Mouse (Mus musculus): ENCODE measurements around the gene Atrnl1.

The Atrnl1 gene

DNA sequence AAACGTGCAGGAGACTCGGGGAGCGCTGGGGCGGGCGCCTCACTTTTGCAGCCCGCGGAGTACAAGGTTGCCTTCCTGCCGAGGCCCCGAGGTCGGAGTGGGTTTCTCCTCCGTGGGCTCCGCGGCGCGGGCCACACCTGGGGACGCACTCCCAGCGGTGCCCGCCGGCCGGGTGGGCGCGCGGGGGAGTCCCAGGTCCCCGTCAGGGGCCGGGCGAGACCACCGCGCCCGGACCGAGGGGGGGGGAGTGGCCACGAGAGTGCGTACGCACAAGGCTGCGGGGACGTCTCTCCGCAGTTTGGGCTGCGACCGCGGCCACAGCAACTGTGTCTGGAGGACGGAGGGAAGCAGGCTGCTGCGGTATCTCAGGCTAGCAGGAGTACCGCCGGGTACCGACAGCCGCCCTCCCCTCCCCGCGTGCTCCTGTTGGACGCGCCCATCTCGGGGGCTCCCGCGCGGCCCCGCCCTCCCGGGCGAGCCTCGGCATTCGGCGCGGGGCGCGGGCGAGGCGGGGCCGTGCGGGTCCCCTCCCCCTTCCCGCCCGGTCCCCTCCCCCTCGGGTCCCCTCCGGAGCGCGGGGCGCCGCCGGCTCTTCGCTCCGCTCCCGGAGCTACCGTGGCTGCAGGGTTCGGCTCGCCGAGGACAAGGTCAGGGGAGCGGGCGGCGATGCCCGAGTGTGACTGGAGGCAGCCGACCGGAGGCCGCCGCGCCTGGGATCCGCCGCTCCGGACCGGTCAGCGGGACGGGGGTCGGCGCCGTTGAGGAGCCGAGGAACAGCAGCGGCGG lies at the start of gene Atrnl1:
TSS of gene Atrnl1 (plus strand) at position 559 of the 786 bp plus-strand sequence.
- DNase-seq: peak; percentile 47

GRCm38 (mm10) chr19:57561486-57561885 lies 49.3 kb upstream of the Atrnl1 start:
- DNase-seq: no peak

DNA sequence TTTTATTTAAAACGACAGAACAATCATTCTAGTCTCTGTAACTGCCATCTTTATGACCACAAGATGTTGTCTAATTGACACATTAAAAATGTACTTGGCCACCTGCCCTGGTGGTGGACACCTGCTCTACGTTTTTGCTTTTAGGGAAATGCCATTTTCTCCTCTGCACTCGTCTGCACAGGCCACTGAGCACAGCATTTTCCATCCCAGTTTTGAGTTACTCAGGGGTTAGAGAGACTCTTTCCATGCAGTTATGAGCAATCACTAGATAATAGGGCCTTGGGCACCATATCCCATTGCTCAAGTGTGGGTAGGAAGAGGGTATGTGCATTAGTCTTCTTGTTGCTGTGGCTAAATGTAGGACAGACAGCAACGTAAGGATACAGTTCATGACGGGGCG lies 41.8 kb upstream of the Atrnl1 start:
- no peak for DNase-seq

- no peak for DNase-seq
These were observed 38.2 kb upstream of the Atrnl1 start for GRCm38 (mm10) chr19:57572360-57573237.

DNA sequence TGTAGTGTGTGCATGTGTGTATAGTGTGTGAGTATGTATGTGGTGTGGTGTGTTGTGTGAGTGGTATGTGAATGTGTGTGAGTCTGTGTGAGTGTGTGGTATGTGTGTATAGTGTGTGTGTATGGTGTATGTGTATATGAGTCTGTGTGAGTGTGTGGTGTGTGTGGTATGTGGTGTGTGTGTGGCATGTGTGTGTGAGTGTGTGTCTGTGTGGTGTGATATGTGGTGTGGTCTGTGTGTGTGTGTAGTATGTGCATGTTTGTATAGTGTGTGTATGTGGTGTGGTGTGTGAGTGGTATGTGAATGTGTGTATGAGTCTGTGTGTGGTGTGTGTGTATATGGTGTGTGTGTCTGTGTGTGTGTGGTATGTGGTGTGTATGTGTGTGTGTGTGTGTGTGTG lies 37.4 kb upstream of the Atrnl1 start:
- no peak for DNase-seq

GRCm38 (mm10) chr19:57575027-57575426 lies 35.8 kb upstream of the Atrnl1 start:
- no peak for DNase-seq

DNA sequence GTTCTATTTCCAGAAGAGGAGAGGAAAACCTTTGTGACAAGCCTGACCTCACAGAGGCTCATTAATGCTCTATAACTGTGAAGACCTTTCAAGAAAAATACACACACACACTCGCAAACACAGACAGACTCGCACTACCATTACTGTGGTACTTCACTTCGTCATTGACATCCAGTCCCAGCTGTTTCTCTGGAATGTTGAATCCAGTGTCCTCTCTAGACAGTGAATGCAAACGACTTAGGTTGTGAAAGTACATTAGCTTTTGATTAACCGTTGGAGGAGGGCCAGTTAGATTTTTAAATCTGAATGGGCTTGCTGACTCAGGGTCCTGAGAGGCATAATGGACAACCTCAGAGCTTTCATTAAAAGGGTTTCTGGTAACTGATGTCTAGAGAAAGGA lies 34.0 kb upstream of the Atrnl1 start:
- DNase-seq: no peak

- DNase-seq: no peak
These were observed 33.6 kb upstream of the Atrnl1 start for GRCm38 (mm10) chr19:57577256-57577655.

GRCm38 (mm10) chr19:57580962-57581361 lies 29.9 kb upstream of the Atrnl1 start:
- no peak for DNase-seq

DNA sequence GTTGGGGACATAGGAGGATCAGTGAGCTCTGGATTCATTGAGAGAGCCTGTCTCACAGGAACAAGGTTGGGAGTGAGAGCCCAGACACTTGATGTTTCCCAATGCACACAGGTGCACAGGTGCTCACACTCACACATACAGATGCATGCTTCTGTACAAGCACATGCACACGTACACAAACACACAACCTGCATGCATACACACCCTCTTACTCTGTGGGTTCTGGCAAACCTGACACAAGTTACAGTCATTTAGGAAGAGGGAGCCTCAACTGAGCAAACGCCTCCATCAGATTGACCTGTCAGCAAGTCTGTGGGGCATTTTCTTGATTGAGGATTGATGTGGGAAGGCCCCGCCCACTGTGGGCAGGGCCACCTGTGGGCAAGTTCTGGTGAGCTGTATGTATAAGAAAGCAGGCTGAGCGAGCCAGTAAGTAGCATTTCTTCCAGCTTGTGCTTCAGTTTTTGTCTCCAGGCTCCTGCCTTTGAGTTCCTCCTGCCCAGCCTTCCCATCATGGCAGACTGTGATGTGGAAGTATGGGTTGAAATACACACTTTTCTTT lies 25.5 kb upstream of the Atrnl1 start:
- no peak for DNase-seq

DNA sequence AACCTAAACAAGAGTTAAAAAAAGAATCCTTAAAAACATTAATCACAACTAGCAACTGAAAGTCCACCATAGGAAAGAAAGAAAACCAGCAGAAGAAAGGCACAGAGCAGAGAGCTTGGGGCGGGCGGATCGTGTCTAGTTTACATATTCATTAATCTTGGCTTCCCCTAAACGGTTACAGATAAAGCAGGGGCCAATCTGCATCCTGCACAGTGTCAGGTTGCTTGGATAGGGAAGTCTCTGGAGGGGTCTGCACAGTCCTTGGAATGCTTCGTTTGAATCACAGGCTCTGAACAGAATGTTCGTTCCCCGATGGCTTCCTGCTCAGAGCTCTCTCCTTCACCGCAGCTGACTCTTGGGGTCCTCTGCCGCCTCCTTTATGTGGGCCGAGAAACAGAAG lies 24.7 kb upstream of the Atrnl1 start:
- no peak for DNase-seq

DNA sequence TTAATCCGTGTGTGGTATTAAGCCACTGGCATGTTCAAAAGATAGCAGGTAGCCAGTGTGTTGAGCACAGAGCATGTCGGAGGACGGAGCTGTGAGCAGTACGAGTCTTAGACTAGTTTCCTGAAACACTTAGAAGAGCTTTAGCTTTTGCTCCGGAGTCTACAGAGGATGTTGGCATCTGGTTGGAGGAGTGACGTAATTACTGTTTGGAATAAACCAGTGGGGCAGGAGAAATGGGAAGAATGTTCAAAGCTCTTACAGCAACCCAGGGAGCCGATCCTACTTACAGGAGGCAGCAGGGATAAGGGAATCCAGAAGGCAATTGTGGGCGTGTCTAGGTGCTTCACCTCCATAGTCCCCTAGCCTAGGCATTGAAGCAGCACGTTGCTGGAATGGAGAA lies 21.3 kb upstream of the Atrnl1 start:
- DNase-seq: no peak

GRCm38 (mm10) chr19:57590895-57591294 lies 19.9 kb upstream of the Atrnl1 start:
- DNase-seq: no peak

GRCm38 (mm10) chr19:57591631-57592030 lies 19.2 kb upstream of the Atrnl1 start:
- no peak for DNase-seq

GRCm38 (mm10) chr19:57592355-57592754 lies 18.5 kb upstream of the Atrnl1 start:
- DNase-seq: no peak

GRCm38 (mm10) chr19:57599126-57599525 lies 11.7 kb upstream of the Atrnl1 start:
- no peak for DNase-seq

DNA sequence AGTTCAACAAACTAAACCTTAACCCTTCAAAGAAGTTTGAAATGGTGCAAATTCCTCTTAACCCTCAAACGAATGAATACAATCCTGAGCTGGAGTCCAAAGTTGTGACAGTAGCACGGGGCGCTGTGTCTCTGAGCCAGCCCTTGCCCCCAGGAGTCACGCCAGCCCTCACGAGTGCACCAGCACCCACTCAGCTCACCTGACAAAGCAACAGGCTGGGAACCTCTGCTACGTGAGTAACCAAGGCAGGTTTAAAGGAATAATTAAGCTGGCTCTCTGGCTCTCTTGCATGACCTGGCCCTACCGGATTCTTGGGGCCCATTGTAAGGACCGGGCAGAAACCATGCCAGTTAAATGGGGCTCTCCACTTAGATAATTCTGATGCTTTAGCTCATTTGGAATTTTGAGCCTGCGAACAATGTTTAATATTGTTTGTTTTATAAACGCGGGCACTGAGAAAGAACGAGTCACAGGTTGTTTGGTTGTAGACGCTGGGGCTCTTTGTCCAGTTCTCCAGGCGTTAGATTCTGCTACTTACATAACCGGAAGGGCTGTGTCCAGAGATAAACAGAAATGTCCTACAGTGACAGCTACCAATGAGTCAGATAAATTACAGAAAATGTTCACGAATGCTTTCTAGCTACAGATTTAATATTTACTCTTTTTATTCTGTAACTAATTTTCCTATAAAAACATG lies 10.5 kb upstream of the Atrnl1 start:
- DNase-seq: no peak

- no peak for DNase-seq
These were observed 9.9 kb upstream of the Atrnl1 start for GRCm38 (mm10) chr19:57600930-57601328.

- no peak for DNase-seq
These were observed 7.2 kb upstream of the Atrnl1 start for GRCm38 (mm10) chr19:57603593-57603992.

DNA sequence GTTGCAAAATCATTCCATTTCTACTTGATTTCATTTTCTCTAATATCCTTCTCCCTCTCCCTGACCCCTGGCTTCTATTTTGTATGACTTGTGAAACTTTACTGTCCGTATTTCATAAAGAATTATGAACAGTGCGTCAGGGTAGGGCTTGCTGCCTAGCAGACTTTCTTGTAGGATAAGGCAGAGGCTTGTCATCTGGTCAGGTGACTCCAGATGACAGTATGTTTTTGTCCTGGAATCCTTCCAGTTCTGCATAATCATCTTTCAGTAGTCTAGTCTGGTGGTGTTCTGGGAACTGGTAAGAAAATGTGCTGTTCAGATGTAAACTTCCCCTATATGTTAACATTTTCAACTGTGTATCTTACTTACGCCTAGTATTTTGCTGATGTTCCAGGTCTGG lies 4.9 kb upstream of the Atrnl1 start:
- no peak for DNase-seq

DNA sequence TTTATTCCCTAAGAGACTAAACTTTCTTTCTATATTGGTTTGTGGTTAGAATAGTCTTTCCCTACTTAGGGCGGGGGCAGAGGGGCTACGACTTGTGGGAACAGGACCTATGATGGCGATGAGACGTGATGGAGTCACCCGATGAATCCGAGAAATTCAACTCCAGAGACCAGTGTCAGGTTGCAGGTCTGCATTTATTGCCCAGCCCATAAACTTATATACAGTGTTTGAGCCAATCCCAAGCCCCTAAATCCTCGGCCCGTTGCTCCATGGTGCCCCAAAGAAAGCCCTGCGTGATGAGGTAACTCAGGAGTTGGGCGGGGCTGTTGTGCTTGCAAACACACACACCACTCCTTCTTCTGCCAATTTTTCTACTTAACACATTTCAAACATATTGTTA lies 4.5 kb upstream of the Atrnl1 start:
- no peak for DNase-seq

- no peak for DNase-seq
These were observed 1.3 kb upstream of the Atrnl1 start for GRCm38 (mm10) chr19:57609361-57610057.
